Mouse (Mus musculus) mouse trophoblast stem cell (cell line): ENCODE results near the gene Wdr37.

Source experiments
- in situ Hi-C, 2 experiments: fragments of 300-500 bp; cut with MseI, MboI; formaldehyde crosslinking; loops; 2 replicates in 1 of 2; 3 replicates in 1 of 2; pipeline ENCODE4 v1.15.1; 2025

Gene Wdr37

GRCm38 (mm10) chr13:8840941-8841340 is 30.8 kb downstream of the Wdr37 start:
- in situ Hi-C loops, result no loop called here

GRCm38 (mm10) chr13:8839937-8840336 is 31.8 kb downstream of the Wdr37 start:
- in situ Hi-C loops, result no loop called here

DNA sequence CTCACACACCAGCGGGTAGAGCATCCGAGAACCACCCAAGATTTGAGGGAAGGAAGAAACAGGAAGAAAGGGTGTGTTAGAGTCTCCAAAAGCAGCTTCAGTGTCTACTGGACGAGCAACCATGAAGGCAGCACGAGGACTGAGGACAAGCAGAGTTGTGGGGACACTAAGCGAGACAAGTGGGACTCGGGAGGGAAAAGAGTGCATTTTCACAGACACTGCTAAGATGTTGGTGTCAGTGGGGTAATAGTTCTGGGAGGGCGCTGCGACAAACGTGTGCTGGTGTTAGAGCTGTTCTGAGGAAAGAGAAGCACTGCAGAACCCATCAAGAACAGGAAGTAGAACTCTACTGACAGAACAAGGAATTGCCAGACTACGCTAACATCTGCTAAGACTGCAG is 32.6 kb downstream of the Wdr37 start:
- in situ Hi-C loops, result no loop called here

DNA sequence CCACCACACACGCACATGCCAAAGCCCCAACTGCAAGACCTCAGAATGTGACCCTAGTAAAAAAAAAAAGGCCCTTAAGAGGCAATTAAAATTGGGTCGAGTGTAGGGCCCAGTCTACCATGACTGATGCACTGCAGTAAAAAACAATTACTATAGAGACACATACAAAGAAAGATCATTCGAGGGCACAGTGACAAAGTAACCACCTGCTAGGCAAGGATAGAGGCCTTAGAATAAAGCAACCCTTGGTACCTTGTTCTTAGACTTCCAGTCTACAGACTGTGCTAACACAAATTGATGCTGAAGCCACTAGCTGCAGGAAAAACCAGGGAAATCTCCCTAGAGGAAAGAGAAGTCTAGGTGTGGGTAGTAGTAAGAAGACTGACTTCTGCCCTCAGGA is 33.3 kb downstream of the Wdr37 start:
- in situ Hi-C loops, result no loop called here

GRCm38 (mm10) chr13:8834573-8834972 is 37.1 kb downstream of the Wdr37 start:
- in situ Hi-C loops, result no loop called here

- in situ Hi-C loops, result no loop called here
These were observed 40.0 kb downstream of the Wdr37 start for GRCm38 (mm10) chr13:8831546-8832251.

- in situ Hi-C loops, result no loop called here
These were observed 41.0 kb downstream of the Wdr37 start for GRCm38 (mm10) chr13:8830696-8831095.

- in situ Hi-C loops, result no loop called here
These were observed 41.9 kb downstream of the Wdr37 start for GRCm38 (mm10) chr13:8829784-8830183.

GRCm38 (mm10) chr13:8828946-8829345 is 42.8 kb downstream of the Wdr37 start:
- in situ Hi-C loops, result no loop called here

DNA sequence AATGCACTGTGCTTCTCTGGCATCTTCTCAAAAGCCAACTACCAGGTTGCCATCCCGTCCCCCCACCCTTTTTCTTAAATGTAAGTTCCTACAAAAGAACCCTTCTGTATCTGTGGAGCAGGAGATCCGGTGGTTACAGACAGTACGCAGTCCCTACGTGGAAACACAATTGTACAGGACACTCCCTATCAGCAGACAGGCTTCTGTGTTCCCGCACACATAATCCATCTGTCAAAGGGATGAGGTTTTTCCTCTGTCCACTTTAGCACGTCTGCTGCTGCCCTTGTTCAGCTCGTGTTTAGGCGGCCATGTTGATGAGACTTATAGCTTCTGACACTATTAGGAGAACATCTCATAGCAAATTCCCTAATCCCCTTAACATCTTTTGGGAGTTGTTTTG is 48.2 kb downstream of the Wdr37 start:
- in situ Hi-C loops, result no loop called here

DNA sequence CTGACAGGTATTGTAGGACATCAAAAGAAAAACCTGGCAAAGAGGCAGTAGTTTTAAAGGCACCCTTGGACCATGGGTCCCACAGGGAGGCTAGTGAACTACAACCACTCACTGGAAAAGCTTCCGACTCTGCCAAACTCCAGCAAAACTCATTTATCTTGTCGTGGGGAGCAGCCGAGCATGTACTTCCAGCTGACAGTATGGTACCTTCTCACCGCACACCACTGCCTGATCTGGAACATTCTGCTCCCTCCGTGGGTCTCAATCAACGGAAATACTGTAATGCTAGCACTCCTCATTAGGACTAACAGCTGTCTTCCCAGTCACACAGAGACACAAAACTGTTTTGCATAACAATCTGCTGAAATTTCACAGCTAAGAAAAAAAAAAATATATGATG is 48.6 kb downstream of the Wdr37 start:
- in situ Hi-C loops, result no loop called here

DNA sequence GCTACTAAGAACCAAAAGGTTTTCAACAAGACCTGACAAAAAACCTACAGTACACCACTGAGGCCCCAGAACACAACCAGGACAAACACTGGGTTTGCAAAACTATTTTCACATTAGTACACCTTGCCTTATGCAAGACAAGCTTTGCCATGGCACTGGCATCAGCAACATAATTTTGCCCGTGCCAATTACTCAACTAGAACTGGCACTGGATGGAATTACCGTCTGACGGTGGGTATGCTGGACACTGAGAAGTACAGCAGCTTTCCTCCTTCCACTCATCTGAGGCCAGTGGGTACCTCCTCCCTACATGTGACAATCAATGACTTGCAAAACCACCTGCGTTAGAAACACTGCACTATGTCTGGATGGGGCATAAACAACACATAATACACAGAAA is 49.5 kb downstream of the Wdr37 start:
- in situ Hi-C loops, result no loop called here

DNA sequence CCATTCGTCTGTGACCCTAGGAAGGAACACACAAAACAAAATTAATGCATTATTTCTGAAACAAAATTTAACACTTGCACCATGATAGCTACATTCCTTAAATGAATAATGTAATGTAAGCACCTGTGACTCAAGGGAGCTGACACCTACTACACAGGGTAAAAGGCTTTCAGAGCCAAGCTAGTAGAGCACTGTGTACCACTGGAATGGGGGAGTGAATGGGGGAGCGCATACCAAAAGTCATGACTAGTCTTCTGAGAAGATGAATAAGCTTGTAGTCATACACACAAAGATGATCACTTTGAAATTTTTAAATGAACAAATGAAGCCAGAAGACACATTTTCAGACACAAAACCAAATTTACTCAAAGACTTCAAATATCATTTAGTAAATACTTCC is 65.8 kb downstream of the Wdr37 start:
- in situ Hi-C loops, result no loop called here

GRCm38 (mm10) chr13:8800576-8800975 is 71.1 kb downstream of the Wdr37 start:
- in situ Hi-C loops, result no loop called here

- in situ Hi-C loops, result no loop called here
These were observed 78.5 kb downstream of the Wdr37 start for GRCm38 (mm10) chr13:8793217-8793616.

DNA sequence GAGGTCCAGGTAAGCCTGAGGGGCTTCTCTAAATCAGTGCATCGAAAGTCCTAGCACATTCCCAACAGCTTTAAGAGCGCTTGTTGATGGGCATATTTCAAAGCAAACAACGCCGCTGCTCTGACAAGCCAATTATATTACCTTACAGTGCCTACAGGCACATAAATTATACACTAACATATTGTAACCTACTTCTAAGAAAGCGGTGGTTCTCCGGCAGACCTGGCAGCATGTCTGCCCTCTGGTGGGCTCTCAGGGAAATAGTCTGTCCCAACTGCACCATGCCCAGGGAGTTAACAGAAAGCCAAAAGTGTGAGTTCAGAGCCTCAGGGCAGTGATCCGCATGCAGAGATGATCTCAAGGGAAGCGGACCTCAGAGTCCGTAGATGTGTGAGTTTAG is 86.5 kb downstream of the Wdr37 start:
- in situ Hi-C loops, result no loop called here

GRCm38 (mm10) chr13:8784308-8785061 is 87.2 kb downstream of the Wdr37 start:
- in situ Hi-C loops, result no loop called here

DNA sequence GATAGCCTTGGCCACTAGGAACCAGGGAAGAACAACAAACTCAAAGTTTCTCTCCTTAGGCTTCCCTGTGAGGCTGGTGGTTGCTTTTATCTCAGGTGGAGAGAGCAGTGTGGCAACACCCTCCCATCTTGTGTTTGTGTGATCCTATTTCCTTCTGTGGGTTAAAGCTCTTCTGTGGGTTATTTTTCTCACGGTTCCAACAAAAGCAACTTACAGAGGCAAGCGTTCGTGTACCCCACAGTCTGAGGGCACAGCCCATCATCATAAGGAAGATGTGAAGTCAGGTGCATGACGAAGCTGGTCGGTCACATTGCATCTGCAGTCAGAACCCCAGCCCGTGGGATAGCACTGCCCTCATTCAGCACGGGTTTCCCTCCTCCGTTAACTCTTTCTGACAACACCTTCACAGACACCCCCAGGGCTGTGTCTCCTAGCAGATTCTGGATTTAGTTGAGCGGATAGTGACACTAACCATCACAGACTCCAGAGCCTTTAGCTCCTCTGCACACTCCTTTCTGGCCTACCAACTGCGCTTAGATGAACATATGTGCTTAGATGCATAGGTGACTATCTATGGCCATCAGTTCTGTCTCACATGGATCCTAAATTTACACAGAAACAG is 87.9 kb downstream of the Wdr37 start:
- in situ Hi-C loops, result no loop called here

- in situ Hi-C loops, result no loop called here
These were observed 89.1 kb downstream of the Wdr37 start for GRCm38 (mm10) chr13:8782636-8783035.

- in situ Hi-C loops, result no loop called here
These were observed 91.3 kb downstream of the Wdr37 start for GRCm38 (mm10) chr13:8780441-8780840.

DNA sequence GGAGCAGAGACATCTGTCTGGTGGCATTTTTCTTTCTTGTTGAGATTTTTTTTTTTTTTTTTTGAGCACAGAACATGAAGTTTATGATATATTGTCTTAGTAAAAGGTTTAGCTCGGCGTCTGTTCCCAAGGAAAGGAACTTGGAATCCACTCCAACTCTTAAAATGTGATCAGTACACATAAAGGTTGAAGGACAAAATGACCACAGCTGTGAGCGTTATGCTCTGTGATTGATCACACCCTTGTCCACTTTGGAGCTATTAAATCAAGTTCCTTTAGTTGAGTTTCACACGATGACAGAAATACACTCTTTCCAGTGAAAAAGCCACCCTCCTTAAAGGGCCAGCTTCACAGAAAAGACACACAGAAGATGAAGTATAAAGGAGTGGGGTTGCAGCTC is 101.1 kb downstream of the Wdr37 start:
- in situ Hi-C loops, result no loop called here

DNA sequence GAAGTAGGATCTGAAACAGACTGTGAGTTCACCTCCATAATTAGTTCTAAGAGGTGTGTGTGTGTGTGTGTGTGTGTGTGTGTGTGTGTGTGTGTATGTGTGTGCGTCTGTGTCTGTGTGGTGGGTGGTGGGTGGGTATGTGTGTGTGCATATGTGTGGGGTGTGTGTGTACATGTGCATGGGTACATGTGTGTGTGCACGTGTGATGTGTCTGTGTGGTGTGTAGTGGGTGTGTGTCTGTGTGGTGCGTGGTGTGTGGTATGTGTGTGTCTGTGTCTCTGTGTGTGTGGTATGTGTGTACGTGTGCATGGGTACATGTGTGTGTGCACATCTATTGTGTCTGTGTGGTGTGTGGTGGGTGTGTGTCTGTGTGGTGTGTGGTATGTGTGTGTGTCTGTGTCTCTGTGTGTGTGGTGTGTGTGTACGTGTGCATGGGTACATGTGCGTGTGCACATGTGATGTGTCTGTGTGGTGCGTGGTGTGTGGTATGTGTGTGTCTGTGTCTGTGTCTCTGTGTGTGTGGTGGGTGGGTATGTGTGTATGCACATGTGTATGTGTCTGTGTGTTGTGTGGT is 102.0 kb downstream of the Wdr37 start:
- in situ Hi-C loops, result no loop called here

DNA sequence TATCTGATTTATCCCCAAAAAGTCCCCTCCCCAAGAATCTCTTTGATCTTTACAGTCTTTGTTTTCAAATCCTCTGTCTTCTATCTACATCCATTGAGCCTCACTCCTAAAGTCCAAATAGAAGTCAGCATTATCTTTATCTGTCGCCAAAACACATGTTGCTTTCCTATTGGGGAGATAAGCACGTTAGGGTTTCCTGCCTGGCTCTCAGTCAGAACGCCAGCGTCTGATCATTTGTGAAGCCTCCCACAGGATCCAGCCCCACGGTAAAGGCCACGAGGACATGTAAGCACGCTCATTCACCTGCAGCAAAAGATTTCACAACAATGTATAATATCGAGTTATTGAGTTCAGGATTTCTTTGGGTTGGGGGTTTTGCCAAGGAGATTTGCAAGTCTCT is 110.8 kb downstream of the Wdr37 start:
- in situ Hi-C loops, result no loop called here
